ENCODE assay signal across 8 mouse cellular contexts in the genomic region with DNA sequence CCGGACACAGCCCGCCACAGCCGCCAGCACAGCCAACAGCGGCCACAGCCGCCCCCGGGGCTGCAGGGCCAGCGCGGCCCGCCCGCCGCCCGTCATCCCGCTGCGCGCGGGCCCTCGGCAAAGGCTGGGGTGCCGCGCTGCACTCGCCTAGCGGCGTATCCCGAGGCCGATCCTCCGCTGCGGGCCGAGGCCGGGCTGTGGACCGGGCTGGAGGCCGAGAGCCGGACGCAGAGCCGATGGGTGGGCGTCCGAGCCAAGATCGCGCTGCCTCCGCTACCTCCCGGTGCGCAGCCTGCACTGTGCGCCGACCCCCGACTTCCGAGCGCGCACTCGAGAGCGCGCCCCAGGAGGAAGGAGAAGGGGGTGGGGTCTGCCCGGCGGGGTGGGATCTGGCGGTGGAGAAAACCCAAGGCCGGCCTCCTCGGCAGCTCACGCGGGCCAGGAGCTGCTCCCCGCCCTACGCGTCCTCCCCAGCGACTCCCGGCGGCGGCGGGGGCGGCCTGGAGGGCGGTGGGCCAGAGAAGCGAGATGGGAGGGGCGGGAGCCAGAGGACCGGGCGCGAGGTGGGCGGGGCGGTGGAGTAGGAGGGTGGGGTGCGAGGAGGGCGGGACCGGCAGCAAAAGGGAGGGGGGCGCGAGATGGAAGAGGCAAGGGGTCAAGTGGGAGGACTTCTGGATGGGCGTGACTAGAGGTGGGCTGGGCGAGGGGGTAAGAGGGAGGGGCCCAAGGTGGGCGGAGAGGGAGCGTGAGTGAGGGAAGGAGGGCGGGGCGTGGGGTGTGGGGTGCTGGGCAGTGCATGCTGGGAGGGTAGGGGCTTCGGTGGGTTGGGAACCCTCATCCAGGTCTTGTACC. TPM values are rescaled to one million over a fixed set of nuclear protein-coding genes. Genes with fewer than 3 reads are reported as not detected.
DNase-seq lines count a peak whose midpoint lies in the region; ATAC-seq lines count a peak whose summit lies in the region.

A gene (minus strand): TSS at position 343 of the 852 bp plus-strand sequence.

- peak; percentile 78 for DNase-seq in brain, embryonic 18.5 days (ENCODE audit: low read depth, low spot score)
- DNase-seq in forebrain, embryonic 10.5 days (ENCODE audit: extremely low spot score, low spot score), result peak; percentile 97
- peak; percentile 97 for DNase-seq in kidney, postnatal 10 days
- DNase-seq in liver, embryonic 13.5 days, result peak; percentile 75
- DNase-seq in neural tube, embryonic 10.5 days (ENCODE audit: extremely low spot score, low spot score), result peak; percentile 97

- peak; percentile 60 for ATAC-seq in CD4-positive, CD25-positive, alpha-beta regulatory T cell, adult 4 months
- ATAC-seq in heart, embryonic 14.5 days (ENCODE audit: insufficient number of reproducible peaks, insufficient read depth, low FRiP score, low read depth), result peak; percentile 93
- ATAC-seq in liver, embryonic 13.5 days (ENCODE audit: low read depth), result peak; percentile 79
- ATAC-seq in stomach, embryonic 15.5 days (ENCODE audit: insufficient read depth, low FRiP score, low read depth), result peak; percentile 90

- H3K9me3 ChIP-seq in forebrain, embryonic 10.5 days, result no peaks in the 10 kb centered on the region
- no peaks in the 10 kb centered on the region for H3K9me3 ChIP-seq in heart, embryonic 14.5 days (ENCODE audit: control insufficient read depth, low read length)
- no peaks in the 10 kb centered on the region for H3K9me3 ChIP-seq in liver, embryonic 13.5 days (replicated peaks)
- H3K9me3 ChIP-seq in stomach, embryonic 15.5 days, result no peaks in the 10 kb centered on the region

- peak within 1 kb of the TSS; percentile 78 for H3K4me2 ChIP-seq in heart, embryonic 14.5 days (ENCODE audit: low read length)
- H3K4me2 ChIP-seq in liver, embryonic 13.5 days, result peak within 1 kb of the TSS; percentile 94
- H3K4me2 ChIP-seq in stomach, embryonic 15.5 days, result peak within 1 kb of the TSS; percentile 88

- no peaks in the 10 kb centered on the region for H3K36me3 ChIP-seq in forebrain, embryonic 10.5 days (replicated peaks)
- H3K36me3 ChIP-seq in heart, embryonic 14.5 days (ENCODE audit: control insufficient read depth, insufficient read depth, low read length), result peaks cover 9% of the 10 kb centered on the region
- no peaks in the 10 kb centered on the region for H3K36me3 ChIP-seq in liver, embryonic 13.5 days
- H3K36me3 ChIP-seq in stomach, embryonic 15.5 days, result no peaks in the 10 kb centered on the region

- H3K9ac ChIP-seq in heart, embryonic 14.5 days (ENCODE audit: low read length), result peak within 1 kb of the TSS; percentile 99
- H3K9ac ChIP-seq in liver, embryonic 13.5 days, result peak within 1 kb of the TSS; percentile 78
- peak within 1 kb of the TSS; percentile 96 for H3K9ac ChIP-seq in stomach, embryonic 15.5 days

- peaks cover 47% of the 10 kb centered on the region for H3K4me1 ChIP-seq in forebrain, embryonic 10.5 days
- H3K4me1 ChIP-seq in heart, embryonic 14.5 days (ENCODE audit: control insufficient read depth in 2 of 2, insufficient read depth in 2 of 2, low read length in 2 of 2), result peaks cover 8 to 24% of the 10 kb centered on the region in 2 experiments
- H3K4me1 ChIP-seq in liver, embryonic 13.5 days (replicated peaks), result peaks cover 37% of the 10 kb centered on the region
- peaks cover 15% of the 10 kb centered on the region for H3K4me1 ChIP-seq in stomach, embryonic 15.5 days

- H3K4me3 ChIP-seq in forebrain, embryonic 10.5 days, result peak within 1 kb of the TSS; percentile 97
- H3K4me3 ChIP-seq in heart, embryonic 14.5 days (ENCODE audit: control insufficient read depth in 1 of 2, insufficient read depth in 1 of 2, low read depth in 1 of 2, low read length in 2 of 2), result peak within 1 kb of the TSS; percentile 56 to 99
- peak within 1 kb of the TSS; percentile 79 for H3K4me3 ChIP-seq in liver, embryonic 13.5 days (replicated peaks)
- H3K4me3 ChIP-seq in stomach, embryonic 15.5 days (replicated peaks), result peak within 1 kb of the TSS; percentile 98

- under 1% methylated on average over 85 of the region's 85 CpGs for WGBS in forebrain, embryonic 10.5 days
- 1% methylated on average over 75 of the region's 85 CpGs for WGBS in heart, embryonic 14.5 days
- WGBS in liver, embryonic 13.5 days (ENCODE audit: insufficient replicate concordance), result 1% methylated on average over 83 of the region's 85 CpGs
- WGBS in stomach, embryonic 15.5 days, result under 1% methylated on average over 79 of the region's 85 CpGs

- no peaks in the 10 kb centered on the region for H3K27me3 ChIP-seq in forebrain, embryonic 10.5 days (ENCODE audit: poor library complexity, severe bottlenecking)
- H3K27me3 ChIP-seq in heart, embryonic 14.5 days (ENCODE audit: control insufficient read depth, insufficient read depth, low read length), result no peaks in the 10 kb centered on the region
- peaks cover 11% of the 10 kb centered on the region for H3K27me3 ChIP-seq in liver, embryonic 13.5 days
- no peaks in the 10 kb centered on the region for H3K27me3 ChIP-seq in stomach, embryonic 15.5 days (replicated peaks)

- H3K27ac ChIP-seq in forebrain, embryonic 10.5 days, result peak within 1 kb of the TSS; percentile 97
- H3K27ac ChIP-seq in heart, embryonic 14.5 days (replicated peaks in 1 of 2; ENCODE audit: control insufficient read depth in 1 of 2, insufficient read depth in 1 of 2, low read depth in 2 of 2, low read length in 2 of 2), result peak within 1 kb of the TSS; percentile 89 to 97
- peak within 1 kb of the TSS; percentile 62 for H3K27ac ChIP-seq in liver, embryonic 13.5 days
- peak within 1 kb of the TSS; percentile 95 for H3K27ac ChIP-seq in stomach, embryonic 15.5 days

RNA-seq across cellular contexts. Expression of the gene that starts here (rescaled TPM):
- 10 to 100 TPM; 11.6 to 12.5 TPM for polyA plus RNA-seq in CD4-positive, CD25-positive, alpha-beta regulatory T cell, adult 4 months (2017; shearing (Covaris generic))
- polyA plus RNA-seq in forebrain, embryonic 10.5 days (2016; fragmentation: Nextera tagmentation; extraction: Ambion mirVana), result 23.3 and 24.1 TPM in 2 replicates
- polyA plus RNA-seq in heart, embryonic 14.5 days (2014; fragmentation: Nextera tagmentation; extraction: Ambion mirVana), result 133 and 138 TPM in 2 replicates
- 7.1 and 7.2 TPM in 2 replicates for polyA plus RNA-seq in liver, embryonic 13.5 days (2015; fragmentation: Nextera tagmentation; extraction: Ambion mirVana)
- polyA plus RNA-seq in stomach, embryonic 15.5 days (2015; fragmentation: Nextera tagmentation; extraction: Ambion mirVana), result 62.9 and 64.0 TPM in 2 replicates

Comparison
In these comparisons a context has a peak if more than half of its experiments do, and no peak if none do; other contexts are left out.
1. Peak in every context shown above with its lines: DNase-seq, ATAC-seq, H3K4me3 ChIP-seq and H3K27ac ChIP-seq.